8 mouse cellular contexts compared by ENCODE assay signal in genomic region chr8:120179027-120179431, GRCm38 (mm10). TPM values are rescaled to one million over a fixed set of nuclear protein-coding genes. Genes with fewer than 3 reads are reported as not detected.
DNase-seq lines count a peak whose midpoint lies in the region; ATAC-seq lines count a peak whose summit lies in the region.

No protein-coding gene starts in this region.

- H3K9me3 ChIP-seq in intestine, embryonic 14.5 days (ENCODE audit: control insufficient read depth, low read length): no peaks in the 10 kb centered on the region

- H3K27ac ChIP-seq in intestine, embryonic 14.5 days (ENCODE audit: low read depth): no peak overlapping the region

- ATAC-seq in intestine, embryonic 14.5 days (replicated peaks; ENCODE audit: low FRiP score, low TSS enrichment, low read depth): peak; percentile 57

- H3K9ac ChIP-seq in intestine, embryonic 14.5 days (ENCODE audit: low read length): no peak overlapping the region

- peak overlapping the region; percentile 20; the same call in 1 of the 2 replicates for H3K4me3 ChIP-seq in intestine, embryonic 14.5 days (ENCODE audit: low read depth, low read length)

- WGBS in intestine, embryonic 14.5 days: 2% methylated on average over 10 of the region's 10 CpGs

- DNase-seq in adrenal gland, adult 18-20 months (ENCODE audit: low spot score in 2 of 2): peak; percentile 94 to 97
- peak; percentile 94 for DNase-seq in embryo, embryonic 10.5 days (ENCODE audit: low spot score)
- DNase-seq in gastrocnemius, postnatal 25 days: peak; percentile 86
- DNase-seq in intestine, embryonic 14.5 days (ENCODE audit: low spot score): peak; percentile 100
- peak; percentile 86 to 92 for DNase-seq in left cerebral cortex, postnatal 14 days (ENCODE audit: low spot score in 2 of 2)
- peak; percentile 93 for DNase-seq in mesoderm, embryonic 11.5 days (ENCODE audit: low read depth, low spot score)
- DNase-seq in right cerebral cortex, postnatal 25 days: peak; percentile 84
- peak; percentile 85 for DNase-seq in urinary bladder, postnatal 36 days (ENCODE audit: low spot score in 2 of 2)

- peaks cover 33% of the 10 kb centered on the region for H3K4me1 ChIP-seq in intestine, embryonic 14.5 days (replicated peaks; ENCODE audit: control insufficient read depth, insufficient read depth, low read length)

- no peaks in the 10 kb centered on the region for H3K27me3 ChIP-seq in intestine, embryonic 14.5 days (replicated peaks; ENCODE audit: control insufficient read depth, insufficient read depth, low read length)

- no peaks in the 10 kb centered on the region for H3K36me3 ChIP-seq in intestine, embryonic 14.5 days (ENCODE audit: control insufficient read depth, insufficient read depth, low read length)

- peak overlapping the region; percentile 48 for H3K4me2 ChIP-seq in intestine, embryonic 14.5 days (ENCODE audit: low read length)

- intact Hi-C loops in left cerebral cortex, postnatal 14 days (cut with DNase I): loop anchor here (5.0 kb wide), 3 partner anchors 88 to 433 kb away; no protein-coding TSS in a partner anchor

RNA-seq across cellular contexts. Expression of gene Fam92b, which starts 1.8 kb away (rescaled TPM):
- total RNA-seq in adrenal gland, adult 18-20 months (2021): 1 to 10 TPM in 1 of 2 experiments, under 1 TPM in 1; 0.70 to 1.6 TPM
- total RNA-seq in gastrocnemius, postnatal 25 days (2021): not detected
- 1.5 and 1.6 TPM in 2 replicates for polyA plus RNA-seq in intestine, embryonic 14.5 days (2014; fragmentation: Nextera tagmentation; extraction: Ambion mirVana)
- total RNA-seq in left cerebral cortex, postnatal 14 days (2021): under 1 TPM in 1 of 2 experiments, not detected in 1; 0.47 TPM

RNA-seq across cellular contexts. Expression of gene Gse1, which starts 49.2 kb away (rescaled TPM):
- 10 to 100 TPM; 23.9 to 24.1 TPM for total RNA-seq in adrenal gland, adult 18-20 months (2021)
- total RNA-seq in gastrocnemius, postnatal 25 days (2021): 10 to 100 TPM; 23.1 to 27.1 TPM
- polyA plus RNA-seq in intestine, embryonic 14.5 days (2014; fragmentation: Nextera tagmentation; extraction: Ambion mirVana): 13.3 and 16.7 TPM in 2 replicates
- 10 to 100 TPM; 49.0 to 57.3 TPM for total RNA-seq in left cerebral cortex, postnatal 14 days (2021)
